8 mouse cellular contexts compared by ENCODE assay signal in genomic region chr13:93499167-93499972, GRCm38 (mm10). TPM values are rescaled to one million over a fixed set of nuclear protein-coding genes. Genes with fewer than 3 reads are reported as not detected.
DNase-seq lines count a peak whose midpoint lies in the region; ATAC-seq and TF ChIP-seq lines count a peak whose summit lies in the region.

TSS of gene Jmy (minus strand) at chr13:93499808.

- H3K79me2 ChIP-seq in C2C12 (ENCODE audit: control insufficient read depth, insufficient read depth) = peaks cover 47% of the 10 kb centered on the region

- peak; percentile 37 for TF ChIP-seq POLR2A in brain, embryonic 14.5 days (IDR thresholded peaks at IDR 0.05; ENCODE audit: borderline replicate concordance, extremely low read depth, insufficient read depth, insufficient read length, poor library complexity, severe bottlenecking)

- peaks cover 5% of the 10 kb centered on the region for H3K79me3 ChIP-seq in C2C12 (ENCODE audit: low read depth)

- H3K9me3 ChIP-seq in erythroblast, embryonic 14.5 days (ENCODE audit: control insufficient read depth, low read length) = no peaks in the 10 kb centered on the region
- no peaks in the 10 kb centered on the region for H3K9me3 ChIP-seq in heart, embryonic 13.5 days
- H3K9me3 ChIP-seq in liver, embryonic 12.5 days (replicated peaks) = no peaks in the 10 kb centered on the region
- no peaks in the 10 kb centered on the region for H3K9me3 ChIP-seq in stomach, embryonic 15.5 days

- H3K27me3 ChIP-seq in C2C12 (ENCODE audit: control insufficient read depth, insufficient read depth, insufficient read length) = no peaks in the 10 kb centered on the region
- no peaks in the 10 kb centered on the region for H3K27me3 ChIP-seq in erythroblast, embryonic 14.5 days (ENCODE audit: control insufficient read depth)
- H3K27me3 ChIP-seq in heart, embryonic 13.5 days (replicated peaks) = no peaks in the 10 kb centered on the region
- no peaks in the 10 kb centered on the region for H3K27me3 ChIP-seq in liver, embryonic 12.5 days (replicated peaks)
- no peaks in the 10 kb centered on the region for H3K27me3 ChIP-seq in stomach, embryonic 15.5 days (replicated peaks)

- DNase-seq in brain, embryonic 14.5 days (ENCODE audit: low read depth) = peak; percentile 96
- DNase-seq in kidney, postnatal 10 days = peak; percentile 93
- DNase-seq in natural killer cell, adult 2 months (ENCODE audit: low spot score in 2 of 2) = peak; percentile 74 to 85

- peaks cover 46% of the 10 kb centered on the region for H3K4me1 ChIP-seq in erythroblast, embryonic 14.5 days (ENCODE audit: control insufficient read depth)
- peaks cover 34% of the 10 kb centered on the region for H3K4me1 ChIP-seq in heart, embryonic 13.5 days
- H3K4me1 ChIP-seq in liver, embryonic 12.5 days = peaks cover 32% of the 10 kb centered on the region
- no peaks in the 10 kb centered on the region; the same call in 1 of the 2 replicates for H3K4me1 ChIP-seq in stomach, embryonic 15.5 days

- TF ChIP-seq CTCF in C2C12 (IDR thresholded peaks at IDR 0.05; ENCODE audit: control insufficient read depth, insufficient read depth, insufficient read length) = no peak
- TF ChIP-seq CTCF in brain, embryonic 14.5 days (IDR thresholded peaks at IDR 0.05; ENCODE audit: borderline replicate concordance, extremely low read depth, insufficient read depth, insufficient read length) = no peak

- WGBS in heart, embryonic 13.5 days = 1% methylated on average over 103 of the region's 105 CpGs
- under 1% methylated on average over 102 of the region's 105 CpGs for WGBS in liver, embryonic 12.5 days (ENCODE audit: insufficient replicate concordance)
- under 1% methylated on average over 99 of the region's 105 CpGs for WGBS in stomach, embryonic 15.5 days

- peak; percentile 84 for ATAC-seq in heart, embryonic 13.5 days (ENCODE audit: extremely low read depth, insufficient number of reproducible peaks, low FRiP score, low TSS enrichment)
- ATAC-seq in liver, embryonic 12.5 days = peak; percentile 87
- peak; percentile 92 for ATAC-seq in stomach, embryonic 15.5 days (ENCODE audit: insufficient read depth, low FRiP score, low read depth)

- H3K27ac ChIP-seq in heart, embryonic 13.5 days (replicated peaks) = peak within 1 kb of the TSS; percentile 98
- H3K27ac ChIP-seq in liver, embryonic 12.5 days = peak within 1 kb of the TSS; percentile 95
- peak within 1 kb of the TSS; percentile 94 for H3K27ac ChIP-seq in stomach, embryonic 15.5 days

- H3K4me3 ChIP-seq in C2C12 (ENCODE audit: insufficient read depth, poor library complexity, severe bottlenecking) = peak within 1 kb of the TSS; percentile 69
- peak within 1 kb of the TSS; percentile 100 for H3K4me3 ChIP-seq in erythroblast, embryonic 14.5 days (replicated peaks)
- peak within 1 kb of the TSS; percentile 99 for H3K4me3 ChIP-seq in heart, embryonic 13.5 days
- H3K4me3 ChIP-seq in liver, embryonic 12.5 days = peak within 1 kb of the TSS; percentile 93
- peak within 1 kb of the TSS; percentile 97 for H3K4me3 ChIP-seq in stomach, embryonic 15.5 days (replicated peaks)

- peak within 1 kb of the TSS; percentile 98 for H3K9ac ChIP-seq in heart, embryonic 13.5 days
- H3K9ac ChIP-seq in liver, embryonic 12.5 days = peak within 1 kb of the TSS; percentile 98
- H3K9ac ChIP-seq in stomach, embryonic 15.5 days = peak within 1 kb of the TSS; percentile 90

- H3K36me3 ChIP-seq in C2C12 (ENCODE audit: control insufficient read depth, insufficient read depth) = no peaks in the 10 kb centered on the region
- H3K36me3 ChIP-seq in erythroblast, embryonic 14.5 days (ENCODE audit: control insufficient read depth) = peaks cover 18% of the 10 kb centered on the region
- H3K36me3 ChIP-seq in heart, embryonic 13.5 days = peaks cover under 1% of the 10 kb centered on the region; the same call in 1 of the 2 replicates
- peaks cover 11% of the 10 kb centered on the region for H3K36me3 ChIP-seq in liver, embryonic 12.5 days
- H3K36me3 ChIP-seq in stomach, embryonic 15.5 days = no peaks in the 10 kb centered on the region

- peak within 1 kb of the TSS; percentile 88 for H3ac ChIP-seq in C2C12 (ENCODE audit: control insufficient read depth, insufficient read length, low read depth)

- H3K4me2 ChIP-seq in heart, embryonic 13.5 days = peak within 1 kb of the TSS; percentile 84
- H3K4me2 ChIP-seq in liver, embryonic 12.5 days = peak within 1 kb of the TSS; percentile 89
- peak within 1 kb of the TSS; percentile 85 for H3K4me2 ChIP-seq in stomach, embryonic 15.5 days

TF ChIP-seq in C2C12, 6 proteins besides CTCF, POLR2A, EP300 and RAD21:
- TF ChIP-seq MAX (IDR thresholded peaks at IDR 0.05) = peak; percentile 98
- TF ChIP-seq USF1 (IDR thresholded peaks at IDR 0.05; ENCODE audit: low read depth) = peak; percentile 17
- TF ChIP-seq CEBPB (IDR thresholded peaks at IDR 0.05; ENCODE audit: low read depth) = no peak
TF ChIP-seq in C2C12: peak in this region for 2.

RNA-seq across cellular contexts. Expression of gene Jmy, which starts in this region (rescaled TPM):
- 3.2 TPM for polyA plus RNA-seq in C2C12 (2012; fragmentation: generic; extraction: Trizol)
- polyA plus RNA-seq in brain, embryonic 14.5 days (2012; rRNA removed) = 10.2 and 12.3 TPM in 2 replicates
- 0.64 and 0.94 TPM in 2 replicates for polyA plus RNA-seq in erythroblast, embryonic 14.5 days (2012)
- polyA plus RNA-seq in heart, embryonic 13.5 days (2015; fragmentation: Nextera tagmentation; extraction: Ambion mirVana) = 4.0 and 4.5 TPM in 2 replicates
- polyA plus RNA-seq in liver, embryonic 12.5 days (2016; fragmentation: Nextera tagmentation; extraction: Ambion mirVana) = 6.7 and 8.9 TPM in 2 replicates
- 7.7 and 7.8 TPM in 2 replicates for polyA plus RNA-seq in stomach, embryonic 15.5 days (2015; fragmentation: Nextera tagmentation; extraction: Ambion mirVana)

Comparison
In these comparisons a context has a peak if more than half of its experiments do, and no peak if none do; other contexts are left out.
1. Peak in every context shown above with its lines: DNase-seq, ATAC-seq, H3K4me3 ChIP-seq and H3K27ac ChIP-seq.